Mouse (Mus musculus): ENCODE measurements at regions not wholly inside any gene's neighbourhood (a gene's known extent, or its start where the extent isn't known, plus 50 kb on each side); places are given as distances from the start of the nearest gene placed in this dataset.

- Histone ChIP-seq H3K4me2 (ENCODE audit: low read depth) (no peak overlapping the region), H3K4me1 (ENCODE audit: control insufficient read depth, insufficient read depth, low read length) (no peaks in the 10 kb centered on the region), H3K27me3 (ENCODE audit: control insufficient read depth, insufficient read depth, low read length) (no peaks in the 10 kb centered on the region), H3K4me3 (ENCODE audit: low read depth, low read length) (no peak overlapping the region), H3K27ac (ENCODE audit: low read depth, low read length) (no peak overlapping the region), H3K9me3 (ENCODE audit: control insufficient read depth, low read length) (no peaks in the 10 kb centered on the region), H3K36me3 (ENCODE audit: control insufficient read depth, insufficient read depth, low read length) (no peaks in the 10 kb centered on the region), H3K9ac (ENCODE audit: low read length) (no peak overlapping the region)
- no peak for ATAC-seq (ENCODE audit: insufficient read depth, low FRiP score, low TSS enrichment)
- no peak for DNase-seq (ENCODE audit: low spot score)
- WGBS = 76% methylated on average over 3 of the region's 3 CpGs
Measured at GRCm38 (mm10) chr13:53911846-53912245, 143.7 kb downstream of the Drd1 start.

GRCm38 (mm10) chr13:53911261-53911660 lies 144.2 kb downstream of the Drd1 start:
- 84% methylated on average over 8 of the region's 8 CpGs for WGBS

GRCm38 (mm10) chr13:53910251-53910650 lies 145.3 kb downstream of the Drd1 start:
- no peak for DNase-seq (ENCODE audit: low spot score)
- H3K36me3 ChIP-seq (ENCODE audit: control insufficient read depth, insufficient read depth, low read length) = no peaks in the 10 kb centered on the region
- H3K4me3 ChIP-seq (ENCODE audit: low read depth, low read length) = no peak overlapping the region
- no peak overlapping the region for H3K4me2 ChIP-seq (ENCODE audit: low read depth)
- H3K27me3 ChIP-seq (ENCODE audit: control insufficient read depth, insufficient read depth, low read length) = no peaks in the 10 kb centered on the region
- H3K27ac ChIP-seq (ENCODE audit: low read depth, low read length) = no peak overlapping the region
- no peak overlapping the region for H3K9ac ChIP-seq (ENCODE audit: low read length)
- WGBS = 88% methylated on average over 4 of the region's 4 CpGs
- no peaks in the 10 kb centered on the region for H3K4me1 ChIP-seq (ENCODE audit: control insufficient read depth, insufficient read depth, low read length)
- no peak for ATAC-seq (ENCODE audit: insufficient read depth, low FRiP score, low TSS enrichment)
- no peaks in the 10 kb centered on the region for H3K9me3 ChIP-seq (ENCODE audit: control insufficient read depth, low read length)

More at GRCm38 (mm10) chr13:53911261-53911660, 144.2 kb downstream of the Drd1 start:
- Histone ChIP-seq H3K9me3 (ENCODE audit: control insufficient read depth, low read length) (no peaks in the 10 kb centered on the region), H3K9ac (ENCODE audit: low read length) (no peak overlapping the region), H3K27me3 (ENCODE audit: control insufficient read depth, insufficient read depth, low read length) (no peaks in the 10 kb centered on the region), H3K4me3 (ENCODE audit: low read depth, low read length) (no peak overlapping the region), H3K4me2 (ENCODE audit: low read depth) (no peak overlapping the region), H3K4me1 (ENCODE audit: control insufficient read depth, insufficient read depth, low read length) (no peaks in the 10 kb centered on the region), H3K27ac (ENCODE audit: low read depth, low read length) (no peak overlapping the region), H3K36me3 (ENCODE audit: control insufficient read depth, insufficient read depth, low read length) (no peaks in the 10 kb centered on the region)
- DNase-seq (ENCODE audit: low spot score) = no peak
- no peak for ATAC-seq (ENCODE audit: insufficient read depth, low FRiP score, low TSS enrichment)

GRCm38 (mm10) chr13:53904471-53904870 lies 151.0 kb downstream of the Drd1 start:
- no peak for ATAC-seq (ENCODE audit: insufficient read depth, low FRiP score, low TSS enrichment)
- H3K4me3 ChIP-seq (ENCODE audit: low read depth, low read length) = no peak overlapping the region
- no peak overlapping the region for H3K27ac ChIP-seq (ENCODE audit: low read depth, low read length)
- H3K9me3 ChIP-seq (ENCODE audit: control insufficient read depth, low read length) = no peaks in the 10 kb centered on the region
- no peak overlapping the region for H3K4me2 ChIP-seq (ENCODE audit: low read depth)
- H3K27me3 ChIP-seq (ENCODE audit: control insufficient read depth, insufficient read depth, low read length) = no peaks in the 10 kb centered on the region
- no peaks in the 10 kb centered on the region for H3K4me1 ChIP-seq (ENCODE audit: control insufficient read depth, insufficient read depth, low read length)
- no peak for DNase-seq (ENCODE audit: low spot score)
- 84% methylated on average over 8 of the region's 8 CpGs for WGBS
- H3K36me3 ChIP-seq (ENCODE audit: control insufficient read depth, insufficient read depth, low read length) = no peaks in the 10 kb centered on the region
- H3K9ac ChIP-seq (ENCODE audit: low read length) = no peak overlapping the region

GRCm38 (mm10) chr13:53903626-53904025 lies 151.9 kb downstream of the Drd1 start:
- 57% methylated on average over 7 of the region's 7 CpGs for WGBS
- Histone ChIP-seq H3K36me3 (ENCODE audit: control insufficient read depth, insufficient read depth, low read length) (no peaks in the 10 kb centered on the region), H3K9me3 (ENCODE audit: control insufficient read depth, low read length) (no peaks in the 10 kb centered on the region), H3K4me1 (ENCODE audit: control insufficient read depth, insufficient read depth, low read length) (no peaks in the 10 kb centered on the region), H3K9ac (ENCODE audit: low read length) (no peak overlapping the region), H3K4me3 (ENCODE audit: low read depth, low read length) (no peak overlapping the region), H3K4me2 (ENCODE audit: low read depth) (no peak overlapping the region), H3K27ac (ENCODE audit: low read depth, low read length) (no peak overlapping the region), H3K27me3 (ENCODE audit: control insufficient read depth, insufficient read depth, low read length) (no peaks in the 10 kb centered on the region)
- DNase-seq (ENCODE audit: low spot score) (peak; percentile 12), ATAC-seq (ENCODE audit: insufficient read depth, low FRiP score, low TSS enrichment) (no peak)

GRCm38 (mm10) chr13:53902831-53903230 lies 152.7 kb downstream of the Drd1 start:
- no peak for DNase-seq (ENCODE audit: low spot score)
- Histone ChIP-seq H3K4me2 (ENCODE audit: low read depth) (no peak overlapping the region), H3K27me3 (ENCODE audit: control insufficient read depth, insufficient read depth, low read length) (no peaks in the 10 kb centered on the region), H3K27ac (ENCODE audit: low read depth, low read length) (no peak overlapping the region), H3K4me3 (ENCODE audit: low read depth, low read length) (no peak overlapping the region), H3K36me3 (ENCODE audit: control insufficient read depth, insufficient read depth, low read length) (no peaks in the 10 kb centered on the region), H3K9ac (ENCODE audit: low read length) (no peak overlapping the region), H3K9me3 (ENCODE audit: control insufficient read depth, low read length) (no peaks in the 10 kb centered on the region), H3K4me1 (ENCODE audit: control insufficient read depth, insufficient read depth, low read length) (0 out of 2 replicates have a peak, but pooled peaks cover 4% of the 10 kb centered on the region)
- WGBS = 92% methylated on average over 2 of the region's 2 CpGs
- no peak for ATAC-seq (ENCODE audit: insufficient read depth, low FRiP score, low TSS enrichment)

- no peak overlapping the region for H3K27ac ChIP-seq (ENCODE audit: low read depth, low read length)
- H3K4me3 ChIP-seq (ENCODE audit: low read depth, low read length) = no peak overlapping the region
- no peak overlapping the region for H3K9ac ChIP-seq (ENCODE audit: low read length)
- H3K4me1 ChIP-seq (ENCODE audit: control insufficient read depth, insufficient read depth, low read length) = 0 out of 2 replicates have a peak, but pooled peaks cover 4% of the 10 kb centered on the region
- no peak for DNase-seq (ENCODE audit: low spot score)
- WGBS = 78% methylated on average over 3 of the region's 3 CpGs
- H3K4me2 ChIP-seq (ENCODE audit: low read depth) = no peak overlapping the region
- no peaks in the 10 kb centered on the region for H3K9me3 ChIP-seq (ENCODE audit: control insufficient read depth, low read length)
- ATAC-seq (ENCODE audit: insufficient read depth, low FRiP score, low TSS enrichment) = no peak
- no peaks in the 10 kb centered on the region for H3K36me3 ChIP-seq (ENCODE audit: control insufficient read depth, insufficient read depth, low read length)
- H3K27me3 ChIP-seq (ENCODE audit: control insufficient read depth, insufficient read depth, low read length) = no peaks in the 10 kb centered on the region
Measured at GRCm38 (mm10) chr13:53900406-53901025, 155.0 kb downstream of the Drd1 start.

- Histone ChIP-seq H3K9me3 (ENCODE audit: control insufficient read depth, low read length) (no peaks in the 10 kb centered on the region), H3K27ac (ENCODE audit: low read depth, low read length) (no peak overlapping the region), H3K27me3 (ENCODE audit: control insufficient read depth, insufficient read depth, low read length) (no peaks in the 10 kb centered on the region), H3K4me3 (ENCODE audit: low read depth, low read length) (no peak overlapping the region), H3K9ac (ENCODE audit: low read length) (no peak overlapping the region), H3K36me3 (ENCODE audit: control insufficient read depth, insufficient read depth, low read length) (no peaks in the 10 kb centered on the region), H3K4me2 (ENCODE audit: low read depth) (no peak overlapping the region), H3K4me1 (ENCODE audit: control insufficient read depth, insufficient read depth, low read length) (0 out of 2 replicates have a peak, but pooled peaks cover 4% of the 10 kb centered on the region)
- ATAC-seq (ENCODE audit: insufficient read depth, low FRiP score, low TSS enrichment) (no peak), DNase-seq (ENCODE audit: low spot score) (no peak)
- 38% methylated on average over 10 of the region's 10 CpGs for WGBS
Measured at GRCm38 (mm10) chr13:53898351-53898750, 157.2 kb downstream of the Drd1 start.

GRCm38 (mm10) chr13:53897176-53897575 lies 158.3 kb downstream of the Drd1 start:
- 0 out of 2 replicates have a peak, but pooled peaks cover 4% of the 10 kb centered on the region for H3K4me1 ChIP-seq (ENCODE audit: control insufficient read depth, insufficient read depth, low read length)

More at GRCm38 (mm10) chr13:53897176-53897575, 158.3 kb downstream of the Drd1 start:
- Histone ChIP-seq H3K36me3 (ENCODE audit: control insufficient read depth, insufficient read depth, low read length) (no peaks in the 10 kb centered on the region), H3K9me3 (ENCODE audit: control insufficient read depth, low read length) (no peaks in the 10 kb centered on the region), H3K4me3 (ENCODE audit: low read depth, low read length) (no peak overlapping the region), H3K9ac (ENCODE audit: low read length) (no peak overlapping the region), H3K27ac (ENCODE audit: low read depth, low read length) (no peak overlapping the region), H3K4me2 (ENCODE audit: low read depth) (no peak overlapping the region), H3K27me3 (ENCODE audit: control insufficient read depth, insufficient read depth, low read length) (no peaks in the 10 kb centered on the region)
- ATAC-seq (ENCODE audit: insufficient read depth, low FRiP score, low TSS enrichment) (no peak), DNase-seq (ENCODE audit: low spot score) (no peak)
- 93% methylated on average over 2 of the region's 2 CpGs for WGBS
